Mouse (Mus musculus) testis, adult 10 weeks (tissue): ENCODE data around the gene Efcc1. TPM values are rescaled to one million over a fixed set of nuclear protein-coding genes. Genes with fewer than 3 reads are reported as not detected.

Source experiments
- polyA plus RNA-seq: library from polyadenylated mRNA; stranded (reverse); fragments of 350-450 nt; fragmentation: Illumina TruSeq; extraction: RNeasy Lipid Tissue Mini Kit (QIAGEN cat#74804); gene quantifications from one replicate; pipeline ENCODE4 v1.2.3, GENCODE M21; 2014; ENCODE audit warnings: low read depth, low replicate concordance

The Efcc1 gene
- 0.08 TPM for polyA plus RNA-seq

GRCm38 (mm10) chr6:87730591-87731462, at the start of gene Efcc1:
Gene Efcc1, plus strand, starts transcription at chr6:87730869.

GRCm38 (mm10) chr6:87777842-87778241, 47.2 kb downstream of the Efcc1 start, which contains the start of gene Gp9:
Gene Gp9, plus strand, starts transcription at chr6:87778072.

Other genes starting within 250 kb of the Efcc1 start
- 0.07 TPM for gene Arhgap25, start 197.6 kb upstream of the Efcc1 start, polyA plus RNA-seq
- gene Prokr1, start 140.1 kb upstream of the Efcc1 start, polyA plus RNA-seq: 1.1 TPM
- 7.6 TPM for gene Aplf, start 58.7 kb upstream of the Efcc1 start, polyA plus RNA-seq
- not detected for gene Gp9, start 47.2 kb downstream of the Efcc1 start, polyA plus RNA-seq
- gene Rab43, start 81.3 kb downstream of the Efcc1 start, polyA plus RNA-seq: 1.8 TPM
- 0.60 TPM for gene Gm45140, start 104.9 kb downstream of the Efcc1 start, polyA plus RNA-seq
- 11.5 TPM for gene Isy1, start 107.9 kb downstream of the Efcc1 start, polyA plus RNA-seq
- gene Cnbp, start 120.2 kb downstream of the Efcc1 start, polyA plus RNA-seq: 324 TPM
- gene Copg1, start 156.9 kb downstream of the Efcc1 start, polyA plus RNA-seq: 11.6 TPM
- 10.1 TPM for gene Hmces, start 183.1 kb downstream of the Efcc1 start, polyA plus RNA-seq